Mouse (Mus musculus) liver, adult 2 months (tissue): Measurements from ENCODE around the gene Gpc3.

ENCODE experiments used
- CTCF ChIP-seq: fragments of 200-500 bp; IDR thresholded peaks from 2 replicates; pipeline ENCODE4 v1.5.1; 2011; ENCODE audit warnings: low read depth, low read length, control low read depth
- POLR2A ChIP-seq: fragments of 200-500 bp; IDR thresholded peaks from 2 replicates; pipeline ENCODE4 v1.6.1; 2011; ENCODE audit warnings: low read length, control low read depth; ENCODE audit not compliant: insufficient read depth; ENCODE audit errors: extremely low read depth

DNA sequence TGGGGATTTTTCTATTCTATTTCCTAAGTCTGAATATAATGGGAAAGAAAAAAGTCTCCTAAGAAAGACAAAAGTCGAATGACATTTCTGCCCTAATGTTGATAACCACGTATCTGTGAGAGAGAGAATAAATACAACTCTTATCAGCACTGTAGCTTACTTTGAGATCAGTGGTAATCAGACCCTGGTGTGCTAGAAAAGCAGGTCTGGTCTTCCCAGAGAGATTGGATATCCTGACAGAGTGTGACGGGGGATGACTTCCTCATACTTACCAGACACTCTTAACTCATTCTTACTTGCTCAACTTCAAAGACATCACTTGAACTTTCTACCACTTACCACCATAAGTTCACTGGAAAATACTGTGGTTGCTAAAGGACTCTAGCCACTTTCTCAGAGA lies 88.6 kb downstream of the Gpc3 start:
- TF ChIP-seq CTCF (no peak), POLR2A (no peak)
